Mouse (Mus musculus) kidney, embryonic 15.5 days (tissue): Measurements from ENCODE around the gene Mgat4a. TPM values are rescaled to one million over a fixed set of nuclear protein-coding genes. Genes with fewer than 3 reads are reported as not detected.
"Not testable (repeated sequence)": the region's sequence is repeated elsewhere in the genome, so short reads cannot be mapped to it uniquely, and the experiment has no call there.

ENCODE experiments used
- ATAC-seq: fragments of 200-750 bp; cut with Nextera tagmentation; replicated peaks from 2 replicates; pipeline ENCODE4 v1.8.0; 2017; ENCODE audit warnings: moderate TSS enrichment; ENCODE audit not compliant: low FRiP score
- H3K27ac ChIP-seq: fragments of 300-500 bp; sonication (generic); 2 replicates; pipeline ENCODE4 v1.5.1; 2015; ENCODE audit warnings: mild to moderate bottlenecking, inconsistent platforms
- H3K27me3 ChIP-seq: fragments of 300-500 bp; sonication (generic); 2 replicates; pipeline ENCODE4 v1.6.1; 2015; ENCODE audit warnings: inconsistent platforms
- H3K36me3 ChIP-seq: fragments of 300-500 bp; sonication (generic); 2 replicates; pipeline ENCODE4 v1.6.1; 2015; ENCODE audit warnings: inconsistent platforms
- H3K4me1 ChIP-seq: fragments of 300-500 bp; sonication (generic); 2 replicates; pipeline ENCODE4 v1.6.1; 2015; ENCODE audit warnings: inconsistent platforms
- H3K4me2 ChIP-seq: fragments of 300-500 bp; sonication (generic); 2 replicates; pipeline ENCODE4 v1.6.1; 2015; ENCODE audit warnings: moderate library complexity, mild to moderate bottlenecking, inconsistent platforms
- H3K4me3 ChIP-seq: fragments of 300-500 bp; sonication (generic); replicated peaks from 2 replicates; pipeline ENCODE4 v1.5.1; 2015; ENCODE audit warnings: mild to moderate bottlenecking, inconsistent platforms
- H3K9ac ChIP-seq: fragments of 300-500 bp; sonication (generic); 2 replicates; pipeline ENCODE4 v1.6.1; 2015; ENCODE audit warnings: mild to moderate bottlenecking, inconsistent platforms
- H3K9me3 ChIP-seq: fragments of 300-500 bp; sonication (generic); replicated peaks from 2 replicates; pipeline ENCODE4 v1.6.1; 2016; ENCODE audit warnings: inconsistent platforms
- WGBS: fragments of 180-500 bp; shearing (Covaris S2); methylation state at CpG from one replicate; pipeline ENCODE4 v1.1.7; 2015; ENCODE audit warnings: mixed read lengths; 5-methylcytosine and 5-hydroxymethylcytosine counted together
- polyA plus RNA-seq: library from polyadenylated mRNA; unstranded; fragments of >200 nt; fragmentation: Nextera tagmentation; extraction: Ambion mirVana; gene quantifications from 2 replicates; pipeline ENCODE4 v1.2.1, GENCODE M21; 2015

The Mgat4a gene
- polyA plus RNA-seq, 1 experiment from 2014 or later = 5.9 TPM

- H3K4me3 ChIP-seq = no peak overlapping the region
- no peak overlapping the region for H3K27ac ChIP-seq
- H3K27me3 ChIP-seq = no peaks in the 10 kb centered on the region
- no peaks in the 10 kb centered on the region for H3K36me3 ChIP-seq
- no peak overlapping the region for H3K9ac ChIP-seq
- H3K4me1 ChIP-seq = no peaks in the 10 kb centered on the region
- H3K9me3 ChIP-seq = no peaks in the 10 kb centered on the region
- ATAC-seq = no peak
- no peak overlapping the region for H3K4me2 ChIP-seq
- whole genome bisulfite sequencing = 67% methylated on average over 8 of the region's 8 CpGs
Measured at GRCm38 (mm10) chr1:37530061-37530460, 10.8 kb downstream of the Mgat4a start.

GRCm38 (mm10) chr1:37526257-37526656, 14.6 kb downstream of the Mgat4a start:
- ATAC-seq = no peak
- Histone ChIP-seq H3K27ac (no peak overlapping the region), H3K9ac (no peak overlapping the region), H3K4me2 (no peak overlapping the region), H3K36me3 (no peaks in the 10 kb centered on the region), H3K27me3 (no peaks in the 10 kb centered on the region), H3K4me1 (no peaks in the 10 kb centered on the region), H3K4me3 (no peak overlapping the region), H3K9me3 (no peaks in the 10 kb centered on the region)

GRCm38 (mm10) chr1:37524669-37525068, 16.1 kb downstream of the Mgat4a start:
- Histone ChIP-seq H3K4me2 (no peak overlapping the region), H3K9me3 (no peaks in the 10 kb centered on the region), H3K27me3 (no peaks in the 10 kb centered on the region), H3K9ac (no peak overlapping the region), H3K36me3 (no peaks in the 10 kb centered on the region), H3K4me3 (no peak overlapping the region), H3K4me1 (no peaks in the 10 kb centered on the region), H3K27ac (no peak overlapping the region)
- 77% methylated on average over 4 of the region's 4 CpGs for WGBS
- no peak for ATAC-seq

- not testable (repeated sequence) for H3K27ac ChIP-seq, H3K27me3 ChIP-seq, H3K9ac ChIP-seq, H3K4me3 ChIP-seq, H3K4me1 ChIP-seq, H3K9me3 ChIP-seq, H3K36me3 ChIP-seq, ATAC-seq, H3K4me2 ChIP-seq
- 78% methylated on average over 4 of the region's 4 CpGs for WGBS
Measured at GRCm38 (mm10) chr1:37524122-37524521, 16.7 kb downstream of the Mgat4a start.

- not testable (repeated sequence) for H3K4me3 ChIP-seq, H3K4me1 ChIP-seq, ATAC-seq, H3K9ac ChIP-seq, H3K27me3 ChIP-seq, H3K4me2 ChIP-seq, H3K27ac ChIP-seq, H3K36me3 ChIP-seq, H3K9me3 ChIP-seq
- WGBS = 88% methylated on average over 3 of the region's 3 CpGs
Measured at GRCm38 (mm10) chr1:37523548-37523947, 17.3 kb downstream of the Mgat4a start.

GRCm38 (mm10) chr1:37522101-37522500, 18.7 kb downstream of the Mgat4a start:
- Histone ChIP-seq H3K4me1 (peaks cover 5% of the 10 kb centered on the region; the same call in 1 of the 2 replicates), H3K4me2 (no peak overlapping the region), H3K27me3 (no peaks in the 10 kb centered on the region), H3K9ac (no peak overlapping the region), H3K27ac (no peak overlapping the region), H3K36me3 (no peaks in the 10 kb centered on the region), H3K4me3 (no peak overlapping the region), H3K9me3 (no peaks in the 10 kb centered on the region; the same call in 1 of the 2 replicates)
- ATAC-seq = no peak
- 84% methylated on average over 5 of the region's 5 CpGs for WGBS

- H3K9ac ChIP-seq = no peak overlapping the region
- no peak overlapping the region for H3K27ac ChIP-seq
- peaks cover 5% of the 10 kb centered on the region; the same call in 1 of the 2 replicates for H3K4me1 ChIP-seq
- no peaks in the 10 kb centered on the region for H3K27me3 ChIP-seq
- 83% methylated on average over 4 of the region's 4 CpGs for WGBS
- ATAC-seq = no peak
- H3K36me3 ChIP-seq = no peaks in the 10 kb centered on the region
- no peak overlapping the region for H3K4me2 ChIP-seq
- H3K4me3 ChIP-seq = no peak overlapping the region
- H3K9me3 ChIP-seq = no peaks in the 10 kb centered on the region; the same call in 1 of the 2 replicates
Measured at GRCm38 (mm10) chr1:37518791-37519190, 22.0 kb downstream of the Mgat4a start.

GRCm38 (mm10) chr1:37518124-37518720, 22.6 kb downstream of the Mgat4a start:
- peaks cover 5% of the 10 kb centered on the region; the same call in 1 of the 2 replicates for H3K4me1 ChIP-seq
- ATAC-seq = no peak
- H3K27me3 ChIP-seq = no peaks in the 10 kb centered on the region
- H3K27ac ChIP-seq = no peak overlapping the region
- H3K4me3 ChIP-seq = no peak overlapping the region
- no peaks in the 10 kb centered on the region; the same call in 1 of the 2 replicates for H3K9me3 ChIP-seq
- H3K36me3 ChIP-seq = no peaks in the 10 kb centered on the region
- no peak overlapping the region for H3K4me2 ChIP-seq
- H3K9ac ChIP-seq = no peak overlapping the region
- 57% methylated on average over 4 of the region's 4 CpGs for WGBS

GRCm38 (mm10) chr1:37512961-37513431, 27.8 kb downstream of the Mgat4a start:
- Histone ChIP-seq H3K9me3 (no peaks in the 10 kb centered on the region), H3K27me3 (no peaks in the 10 kb centered on the region), H3K4me2 (no peak overlapping the region), H3K27ac (peak overlapping the region; percentile 65), H3K4me3 (no peak overlapping the region), H3K36me3 (no peaks in the 10 kb centered on the region), H3K4me1 (peaks cover 20% of the 10 kb centered on the region), H3K9ac (no peak overlapping the region)
- 75% methylated on average over 2 of the region's 2 CpGs for whole genome bisulfite sequencing
- ATAC-seq = no peak

- no peak overlapping the region for H3K4me3 ChIP-seq
- H3K9ac ChIP-seq = no peak overlapping the region
- no peaks in the 10 kb centered on the region for H3K27me3 ChIP-seq
- no peak overlapping the region; the same call in 1 of the 2 replicates for H3K4me2 ChIP-seq
- H3K36me3 ChIP-seq = no peaks in the 10 kb centered on the region
- peak overlapping the region; percentile 65 for H3K27ac ChIP-seq
- peak; percentile 75 for ATAC-seq
- WGBS = 28% methylated on average over 5 of the region's 5 CpGs
- peaks cover 20% of the 10 kb centered on the region for H3K4me1 ChIP-seq
- 0 out of 2 replicates have a peak, but pooled peaks cover 3% of the 10 kb centered on the region for H3K9me3 ChIP-seq
Measured at GRCm38 (mm10) chr1:37512109-37512640, 28.6 kb downstream of the Mgat4a start.

GRCm38 (mm10) chr1:37510193-37510592, 30.6 kb downstream of the Mgat4a start:
- Histone ChIP-seq H3K27me3 (no peaks in the 10 kb centered on the region), H3K4me1 (peaks cover 23% of the 10 kb centered on the region), H3K36me3 (no peaks in the 10 kb centered on the region), H3K4me2 (no peak overlapping the region), H3K4me3 (no peak overlapping the region), H3K9me3 (peaks cover 12% of the 10 kb centered on the region; the same call in 1 of the 2 replicates), H3K27ac (no peak overlapping the region), H3K9ac (no peak overlapping the region)
- ATAC-seq = no peak
- WGBS = 81% methylated on average over 3 of the region's 3 CpGs

GRCm38 (mm10) chr1:37509437-37509836, 31.4 kb downstream of the Mgat4a start:
- Histone ChIP-seq H3K9ac (no peak overlapping the region), H3K27me3 (no peaks in the 10 kb centered on the region), H3K4me1 (peaks cover 29% of the 10 kb centered on the region), H3K36me3 (no peaks in the 10 kb centered on the region), H3K27ac (no peak overlapping the region), H3K4me2 (no peak overlapping the region), H3K9me3 (peaks cover 12% of the 10 kb centered on the region; the same call in 1 of the 2 replicates), H3K4me3 (no peak overlapping the region)
- no peak for ATAC-seq
- WGBS = 83% methylated on average over 5 of the region's 5 CpGs
